Mouse (Mus musculus) liver, embryonic 11.5 days (tissue): Measurements from ENCODE around the gene Myom3. TPM values are rescaled to one million over a fixed set of nuclear protein-coding genes. Genes with fewer than 3 reads are reported as not detected.

ENCODE experiments used
- ATAC-seq: fragments of 200-750 bp; cut with Nextera tagmentation; replicated peaks from 2 replicates; pipeline ENCODE4 v1.8.0; 2017; ENCODE audit warnings: moderate number of reproducible peaks, mild to moderate bottlenecking, moderate TSS enrichment, moderate library complexity; ENCODE audit not compliant: low FRiP score
- DNase-seq: peaks from one replicate; pipeline ENCODE4 v3.0.0-alpha.2; 2017; ENCODE audit warnings: low spot score
- H3K27ac ChIP-seq: fragments of 300-500 bp; sonication (generic); 2 replicates; pipeline ENCODE4 v1.5.1; 2014; ENCODE audit warnings: mild to moderate bottlenecking, low read depth, low read length, control low read depth
- H3K27me3 ChIP-seq: fragments of 300-500 bp; sonication (generic); replicated peaks from 2 replicates; pipeline ENCODE4 v1.6.1; 2014; ENCODE audit warnings: low read length, mixed read lengths; ENCODE audit not compliant: control insufficient read depth, insufficient read depth
- H3K36me3 ChIP-seq: fragments of 300-500 bp; sonication (generic); 2 replicates; pipeline ENCODE4 v1.6.1; 2014; ENCODE audit warnings: mild to moderate bottlenecking, low read length, moderate library complexity, mixed read lengths; ENCODE audit not compliant: control insufficient read depth, insufficient read depth
- H3K4me1 ChIP-seq: fragments of 300-500 bp; sonication (generic); replicated peaks from 2 replicates; pipeline ENCODE4 v1.6.1; 2014; ENCODE audit warnings: low read length, mixed read lengths; ENCODE audit not compliant: control insufficient read depth, insufficient read depth
- H3K4me2 ChIP-seq: fragments of 300-500 bp; sonication (generic); 2 replicates; pipeline ENCODE4 v1.6.1; 2014; ENCODE audit warnings: mild to moderate bottlenecking, control low read depth, moderate library complexity
- H3K4me3 ChIP-seq: fragments of 300-500 bp; sonication (generic); 2 replicates; pipeline ENCODE4 v1.5.1; 2014; ENCODE audit warnings: low read depth, low read length, control low read depth
- H3K9ac ChIP-seq: fragments of 300-500 bp; sonication (generic); 2 replicates; pipeline ENCODE4 v1.6.1; 2014; ENCODE audit warnings: low read depth, low read length, control low read depth
- H3K9me3 ChIP-seq: fragments of 300-500 bp; sonication (generic); 2 replicates; pipeline ENCODE4 v1.6.1; 2016; ENCODE audit warnings: low read length, inconsistent platforms, mixed read lengths; ENCODE audit not compliant: control insufficient read depth
- WGBS: fragments of 180-500 bp; shearing (Covaris S2); extraction: QIAGEN DNeasy Blood & Tissue Kit; methylation state at CpG from one replicate; pipeline ENCODE4 v1.1.7; 2014; 5-methylcytosine and 5-hydroxymethylcytosine counted together
- polyA plus RNA-seq: library from polyadenylated mRNA; unstranded; fragments of >200 nt; fragmentation: Nextera tagmentation; extraction: Ambion mirVana; gene quantifications from 2 replicates; pipeline ENCODE4 v1.2.1, GENCODE M21; 2014

The Myom3 gene
- polyA plus RNA-seq, 1 experiment from 2014 or later, result 0.11 TPM

- Histone ChIP-seq H3K4me1 (peaks cover 6% of the 10 kb centered on the region), H3K4me2 (no peak overlapping the region), H3K27ac (no peak overlapping the region), H3K9me3 (no peaks in the 10 kb centered on the region), H3K4me3 (no peak overlapping the region), H3K36me3 (no peaks in the 10 kb centered on the region), H3K27me3 (no peaks in the 10 kb centered on the region), H3K9ac (no peak overlapping the region)
- WGBS, result 88% methylated on average over 4 of the region's 4 CpGs
- ATAC-seq (no peak), DNase-seq (no peak)
Measured at GRCm38 (mm10) chr4:135821772-135822171, 62.3 kb downstream of the Myom3 start.

- 50% methylated on average over 2 of the region's 2 CpGs for WGBS
- Histone ChIP-seq H3K27me3 (no peaks in the 10 kb centered on the region), H3K36me3 (no peaks in the 10 kb centered on the region), H3K4me3 (no peak overlapping the region), H3K9ac (no peak overlapping the region), H3K27ac (no peak overlapping the region), H3K4me1 (no peaks in the 10 kb centered on the region), H3K9me3 (no peaks in the 10 kb centered on the region), H3K4me2 (no peak overlapping the region)
- DNase-seq (no peak), ATAC-seq (no peak)
Measured at GRCm38 (mm10) chr4:135823298-135823697, 63.8 kb downstream of the Myom3 start.

GRCm38 (mm10) chr4:135824254-135824653 is 64.7 kb downstream of the Myom3 start:
- Histone ChIP-seq H3K4me1 (no peaks in the 10 kb centered on the region), H3K27ac (no peak overlapping the region), H3K4me2 (no peak overlapping the region), H3K36me3 (no peaks in the 10 kb centered on the region), H3K9me3 (no peaks in the 10 kb centered on the region), H3K9ac (no peak overlapping the region), H3K4me3 (no peak overlapping the region), H3K27me3 (no peaks in the 10 kb centered on the region)
- ATAC-seq, result no peak
- 64% methylated on average over 8 of the region's 8 CpGs for WGBS
- no peak for DNase-seq

GRCm38 (mm10) chr4:135828491-135828890 is 69.0 kb downstream of the Myom3 start:
- Histone ChIP-seq H3K36me3 (no peaks in the 10 kb centered on the region), H3K9ac (no peak overlapping the region), H3K4me1 (no peaks in the 10 kb centered on the region), H3K9me3 (no peaks in the 10 kb centered on the region), H3K4me3 (no peak overlapping the region), H3K4me2 (no peak overlapping the region), H3K27me3 (no peaks in the 10 kb centered on the region), H3K27ac (no peak overlapping the region; the same call in 1 of the 2 replicates)
- WGBS, result 60% methylated on average over 11 of the region's 11 CpGs
- no peak for ATAC-seq
- no peak for DNase-seq

- Histone ChIP-seq H3K27me3 (no peaks in the 10 kb centered on the region), H3K9ac (no peak overlapping the region), H3K36me3 (no peaks in the 10 kb centered on the region), H3K4me3 (no peak overlapping the region), H3K4me1 (0 out of 2 replicates have a peak, but pooled peaks cover 2% of the 10 kb centered on the region), H3K4me2 (no peak overlapping the region), H3K27ac (no peak overlapping the region), H3K9me3 (no peaks in the 10 kb centered on the region)
- DNase-seq, result no peak
- 78% methylated on average over 11 of the region's 11 CpGs for WGBS
- ATAC-seq, result no peak
Measured at GRCm38 (mm10) chr4:135832070-135832469, 72.6 kb downstream of the Myom3 start.

- DNase-seq (no peak), ATAC-seq (no peak)
- 74% methylated on average over 12 of the region's 12 CpGs for WGBS
- H3K4me1 ChIP-seq, result 0 out of 2 replicates have a peak, but pooled peaks cover 2% of the 10 kb centered on the region
- H3K27ac ChIP-seq, result no peak overlapping the region
- H3K4me3 ChIP-seq, result no peak overlapping the region
- H3K27me3 ChIP-seq, result no peaks in the 10 kb centered on the region
- no peak overlapping the region for H3K9ac ChIP-seq
- no peaks in the 10 kb centered on the region for H3K9me3 ChIP-seq
- no peaks in the 10 kb centered on the region for H3K36me3 ChIP-seq
- H3K4me2 ChIP-seq, result no peak overlapping the region
Measured at GRCm38 (mm10) chr4:135833301-135834123, 74.0 kb downstream of the Myom3 start.

- no peaks in the 10 kb centered on the region for H3K9me3 ChIP-seq
- no peaks in the 10 kb centered on the region for H3K36me3 ChIP-seq
- ATAC-seq (no peak), DNase-seq (no peak)
- H3K27me3 ChIP-seq, result no peaks in the 10 kb centered on the region
- peaks cover 2% of the 10 kb centered on the region; the same call in 1 of the 2 replicates for H3K4me1 ChIP-seq
- H3K4me2 ChIP-seq, result no peak overlapping the region
- whole genome bisulfite sequencing, result 83% methylated on average over 8 of the region's 8 CpGs
- no peak overlapping the region for H3K27ac ChIP-seq
- no peak overlapping the region for H3K4me3 ChIP-seq
- no peak overlapping the region for H3K9ac ChIP-seq
Measured at GRCm38 (mm10) chr4:135834124-135834717, 74.7 kb downstream of the Myom3 start.

GRCm38 (mm10) chr4:135838925-135839292 is 79.4 kb downstream of the Myom3 start:
- Histone ChIP-seq H3K4me1 (peaks cover 2% of the 10 kb centered on the region; the same call in 1 of the 2 replicates), H3K27ac (no peak overlapping the region), H3K36me3 (no peaks in the 10 kb centered on the region), H3K9me3 (no peaks in the 10 kb centered on the region), H3K4me3 (no peak overlapping the region), H3K27me3 (no peaks in the 10 kb centered on the region), H3K9ac (no peak overlapping the region), H3K4me2 (no peak overlapping the region)
- ATAC-seq, result no peak
- WGBS, result 74% methylated on average over 3 of the region's 3 CpGs
- no peak for DNase-seq
